Mouse (Mus musculus): Measurements from ENCODE around the gene Nedd9. TPM values are rescaled to one million over a fixed set of nuclear protein-coding genes. Genes with fewer than 3 reads are reported as not detected.

Gene Nedd9
- total and polyA plus RNA-seq, 3 experiments, result 0.15 to 0.25 TPM; not detected in 1

DNA sequence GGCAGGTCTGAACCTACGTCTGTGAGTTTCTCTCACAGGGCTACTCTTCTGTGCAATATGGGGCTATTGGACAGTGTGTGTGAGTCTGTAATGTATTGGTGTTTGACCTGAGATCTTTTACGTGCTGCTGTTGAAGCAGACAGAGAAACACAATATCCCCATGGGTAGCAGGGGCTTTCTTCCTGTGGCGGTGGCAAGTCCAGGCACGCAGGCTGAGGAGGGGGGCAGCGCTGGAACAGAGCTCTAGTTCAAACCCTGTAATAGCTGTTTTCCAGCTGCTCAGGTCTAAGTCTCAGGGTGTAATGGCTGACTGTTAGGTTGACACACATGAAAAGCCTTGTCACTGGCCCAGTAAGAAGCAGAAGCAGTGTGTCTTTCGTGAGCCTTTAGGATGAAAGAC lies 36.3 kb downstream of the Nedd9 start:
- TF ChIP-seq NELFE (IDR thresholded peaks at IDR 0.05; ENCODE audit: low read depth, low read length), result no peak
- no peak for DNase-seq (ENCODE audit: low read depth, low spot score)
- Histone ChIP-seq H3K27ac (ENCODE audit: control insufficient read depth, low read depth, low read length) (no peak overlapping the region), H3K4me1 (ENCODE audit: control insufficient read depth in 1 of 2, insufficient read depth in 2 of 2, low read length in 2 of 2) (no peaks in the 10 kb centered on the region), H3K9ac (ENCODE audit: control insufficient read depth, low read depth, low read length, poor library complexity, severe bottlenecking) (no peak overlapping the region), H3K4me3 (ENCODE audit: control insufficient read depth in 1 of 2, insufficient read depth in 1 of 2, low read depth in 2 of 2, low read length in 2 of 2) (no peak overlapping the region), H3K79me2 (ENCODE audit: control insufficient read depth, insufficient read depth, low read length, poor library complexity) (no peaks in the 10 kb centered on the region), H3K27me3 (ENCODE audit: control insufficient read depth in 1 of 2, insufficient read depth in 2 of 2, low read length in 2 of 2) (no peaks in the 10 kb centered on the region), H3K36me3 (ENCODE audit: control insufficient read depth in 1 of 2, insufficient read depth in 2 of 2, low read length in 2 of 2) (no peaks in the 10 kb centered on the region), H3K9me3 (replicated peaks; ENCODE audit: insufficient read depth, low read length) (no peaks in the 10 kb centered on the region)

GRCm38 (mm10) chr13:41449211-41449610 lies 38.0 kb downstream of the Nedd9 start:
- no peak for DNase-seq (ENCODE audit: low read depth, low spot score)
- no peaks in the 10 kb centered on the region for H3K36me3 ChIP-seq (ENCODE audit: control insufficient read depth in 1 of 2, insufficient read depth in 2 of 2, low read length in 2 of 2)
- no peak overlapping the region for H3K27ac ChIP-seq (ENCODE audit: control insufficient read depth, low read depth, low read length)
- H3K4me1 ChIP-seq (ENCODE audit: control insufficient read depth in 1 of 2, insufficient read depth in 2 of 2, low read length in 2 of 2), result no peaks in the 10 kb centered on the region
- H3K27me3 ChIP-seq (ENCODE audit: control insufficient read depth in 1 of 2, insufficient read depth in 2 of 2, low read length in 2 of 2), result no peaks in the 10 kb centered on the region
- H3K79me2 ChIP-seq (ENCODE audit: control insufficient read depth, insufficient read depth, low read length, poor library complexity), result no peaks in the 10 kb centered on the region
- no peak overlapping the region for H3K9ac ChIP-seq (ENCODE audit: control insufficient read depth, low read depth, low read length, poor library complexity, severe bottlenecking)
- H3K9me3 ChIP-seq (replicated peaks; ENCODE audit: insufficient read depth, low read length), result no peaks in the 10 kb centered on the region
- H3K4me3 ChIP-seq (ENCODE audit: control insufficient read depth in 1 of 2, insufficient read depth in 1 of 2, low read depth in 2 of 2, low read length in 2 of 2), result no peak overlapping the region
- TF ChIP-seq TBP (IDR thresholded peaks at IDR 0.05; ENCODE audit: low read depth, low read length), result no peak
- no peak for TF ChIP-seq ZMIZ1 (IDR thresholded peaks at IDR 0.05; ENCODE audit: low read depth, low read length)
- no peak for TF ChIP-seq CHD1 (IDR thresholded peaks at IDR 0.05; ENCODE audit: low read depth, low read length)
- TF ChIP-seq MYB (IDR thresholded peaks at IDR 0.05; ENCODE audit: low read depth, low read length), result no peak
- TF ChIP-seq HCFC1 (IDR thresholded peaks at IDR 0.05; ENCODE audit: low read depth, low read length), result no peak
- TF ChIP-seq USF2 (IDR thresholded peaks at IDR 0.05; ENCODE audit: borderline replicate concordance in 1 of 2, insufficient read depth in 1 of 2, low read depth in 1 of 2, low read length in 2 of 2), result no peak
- TF ChIP-seq MAX (IDR thresholded peaks at IDR 0.05; ENCODE audit: low read length), result no peak
- no peak for TF ChIP-seq RAD21 (IDR thresholded peaks at IDR 0.05; ENCODE audit: low read depth, low read length)
- no peak for TF ChIP-seq MAFK (IDR thresholded peaks at IDR 0.05; ENCODE audit: borderline replicate concordance, low read depth, low read length)
- TF ChIP-seq POLR2A (IDR thresholded peaks at IDR 0.05; ENCODE audit: control insufficient read depth in 1 of 2, insufficient read depth in 1 of 2, low read depth in 1 of 2, low read length in 2 of 2, poor library complexity in 1 of 2), result no peak
- no peak for TF ChIP-seq MEF2A (IDR thresholded peaks at IDR 0.05; ENCODE audit: extremely low read depth, insufficient replicate concordance, low read depth, low read length, poor library complexity, severe bottlenecking)
- no peak for TF ChIP-seq SIN3A (IDR thresholded peaks at IDR 0.05; ENCODE audit: low read length)
- no peak for TF ChIP-seq ZC3H11A (IDR thresholded peaks at IDR 0.05; ENCODE audit: low read depth, low read length)
- no peak for TF ChIP-seq GATA1 (IDR thresholded peaks at IDR 0.05; ENCODE audit: low read depth, low read length)
- no peak for TF ChIP-seq KAT2A (conservative IDR thresholded peaks at IDR 0.05; ENCODE audit: low read depth, low read length)
- TF ChIP-seq UBTF (IDR thresholded peaks at IDR 0.05; ENCODE audit: borderline replicate concordance, insufficient read depth, low read depth, low read length), result no peak
- no peak for TF ChIP-seq NRF1 (IDR thresholded peaks at IDR 0.05; ENCODE audit: insufficient read depth, low read depth, low read length, poor library complexity, severe bottlenecking)
- TF ChIP-seq ZKSCAN1 (IDR thresholded peaks at IDR 0.05; ENCODE audit: low read depth, low read length), result no peak
